Mouse (Mus musculus) megakaryocyte, embryonic 14.5 days (primary cell): ENCODE data around the gene Yjefn3.

Experiments
- FLI1 ChIP-seq: IDR thresholded peaks from 2 replicates; pipeline ENCODE4 v1.6.1; 2012; ENCODE audit warnings: low read length, inconsistent platforms, mixed read lengths
- GATA1 ChIP-seq: IDR thresholded peaks from 3 replicates; pipeline ENCODE4 v1.6.1; 2012; ENCODE audit warnings: mixed read lengths, low read length, inconsistent platforms, borderline replicate concordance

DNA sequence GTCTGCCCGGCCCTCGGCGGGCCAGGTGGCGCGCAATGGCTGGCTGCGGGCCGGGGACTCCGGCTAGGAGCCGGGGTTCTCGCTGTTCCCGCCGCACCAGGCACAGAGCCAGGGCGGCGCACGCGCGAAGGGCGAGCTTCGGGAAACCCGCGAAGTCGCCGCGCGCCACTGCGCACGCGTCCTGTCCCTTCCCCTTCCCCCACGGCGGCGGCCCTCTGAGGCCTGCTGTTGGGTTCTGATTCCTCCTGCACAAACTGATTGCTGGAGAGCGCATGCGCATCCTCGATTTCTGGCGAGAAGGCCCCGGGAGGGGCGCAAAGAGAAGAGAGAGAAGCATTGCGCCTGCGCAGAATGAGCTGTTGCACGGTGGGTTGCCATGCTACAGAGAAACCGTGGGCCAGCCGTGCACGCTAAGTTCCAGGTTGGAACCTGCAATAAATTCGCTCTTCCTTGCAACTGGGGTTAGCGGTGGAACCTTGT is 591 bp upstream of the Yjefn3 start:
- no peak for TF ChIP-seq GATA1
- TF ChIP-seq FLI1: no peak; the same call in 1 of the 2 replicates
